Mouse (Mus musculus): ENCODE results near the gene Mok.

Mok gene

GRCm38 (mm10) chr12:110840348-110841198 is at the start of gene Mok:
Mok (minus strand) TSS chr12:110840939.
- peak; percentile 96 to 97 for DNase-seq

- DNase-seq: peak; percentile 96 to 97
Observed at GRCm38 (mm10) chr12:110889036-110890020, 48.6 kb upstream of the Mok start, which contains the start of the genes Cinp and Tecpr2. Cinp (minus strand) TSS chr12:110889145. Tecpr2 (plus strand) TSS chr12:110889264.

GRCm38 (mm10) chr12:110888606-110889005 is 47.9 kb upstream of the Mok start:
- DNase-seq: no peak

- no peak for DNase-seq
Observed at GRCm38 (mm10) chr12:110888106-110888505, 47.4 kb upstream of the Mok start.

- no peak for DNase-seq
Observed at GRCm38 (mm10) chr12:110885251-110885650, 44.5 kb upstream of the Mok start.

- no peak for DNase-seq
Observed at GRCm38 (mm10) chr12:110882291-110882690, 41.6 kb upstream of the Mok start.

- no peak for DNase-seq
Observed at GRCm38 (mm10) chr12:110875351-110875750, 34.6 kb upstream of the Mok start.

- DNase-seq: no peak
Observed at GRCm38 (mm10) chr12:110871247-110871646, 30.5 kb upstream of the Mok start.

GRCm38 (mm10) chr12:110870107-110870506 is 29.4 kb upstream of the Mok start:
- DNase-seq: no peak

- DNase-seq: peak in 1 of 2 experiments; percentile 40
Observed at GRCm38 (mm10) chr12:110865989-110866388, 25.2 kb upstream of the Mok start.

- no peak for DNase-seq
Observed at GRCm38 (mm10) chr12:110865571-110865970, 24.8 kb upstream of the Mok start.

- DNase-seq: no peak
Observed at GRCm38 (mm10) chr12:110864008-110864407, 23.3 kb upstream of the Mok start.

- no peak for DNase-seq
Observed at GRCm38 (mm10) chr12:110861256-110861655, 20.5 kb upstream of the Mok start.

GRCm38 (mm10) chr12:110860293-110860692 is 19.6 kb upstream of the Mok start:
- no peak for DNase-seq

GRCm38 (mm10) chr12:110858681-110859080 is 17.9 kb upstream of the Mok start:
- peak in 1 of 2 experiments; percentile 27 for DNase-seq

GRCm38 (mm10) chr12:110857196-110857595 is 16.5 kb upstream of the Mok start:
- DNase-seq: no peak

- DNase-seq: no peak
Observed at GRCm38 (mm10) chr12:110854786-110855737, 14.3 kb upstream of the Mok start.

GRCm38 (mm10) chr12:110851923-110852322 is 11.2 kb upstream of the Mok start:
- no peak for DNase-seq

GRCm38 (mm10) chr12:110851414-110851813 is 10.7 kb upstream of the Mok start:
- DNase-seq: no peak

GRCm38 (mm10) chr12:110850929-110851256 is 10.2 kb upstream of the Mok start:
- DNase-seq: no peak

- peak; percentile 89 for DNase-seq
Observed at GRCm38 (mm10) chr12:110850010-110850928, 9.5 kb upstream of the Mok start, which contains the start of gene Zfp839. Zfp839 (plus strand) TSS chr12:110850253.
